Mouse (Mus musculus) CH12.LX (cell line): ENCODE measurements around the gene Krt81. TPM values are rescaled to one million over a fixed set of nuclear protein-coding genes. Genes with fewer than 3 reads are reported as not detected.

Experiments used
- DNase-seq: peaks from one replicate; pipeline ENCODE4 v3.0.0-alpha.2; 2013; ENCODE audit errors: extremely low read depth
- H3K27ac ChIP-seq: 2 replicates; pipeline ENCODE4 v1.5.1; 2012; ENCODE audit warnings: low read depth, mild to moderate bottlenecking, control low read depth, moderate library complexity; ENCODE audit not compliant: insufficient read depth
- H3K27me3 ChIP-seq: replicated peaks from 2 replicates; pipeline ENCODE3; 2012; ENCODE audit warnings: inconsistent platforms
- H3K36me3 ChIP-seq, 2 experiments: replicated peaks in 1 of 2; 2 replicates each; pipeline versions ENCODE3 to v1.6.1; 2012; ENCODE audit warnings: inconsistent platforms in 1 of 2, low read length in 1 of 2, mild to moderate bottlenecking in 1 of 2, mixed read lengths in 1 of 2, moderate library complexity in 1 of 2; ENCODE audit not compliant: control insufficient read depth in 1 of 2, insufficient read depth in 1 of 2
- H3K4me1 ChIP-seq, 2 experiments: 2 replicates each; pipeline ENCODE4 v1.6.1; 2012; ENCODE audit warnings: inconsistent platforms in 1 of 2, moderate library complexity in 1 of 2; ENCODE audit not compliant: insufficient read depth in 2 of 2, control insufficient read depth in 1 of 2
- H3K4me2 ChIP-seq: 2 replicates; pipeline ENCODE4 v1.6.1; 2012; ENCODE audit warnings: low read depth, mild to moderate bottlenecking, control low read depth; ENCODE audit not compliant: poor library complexity, insufficient read depth, severe bottlenecking
- H3K4me3 ChIP-seq, 3 experiments: fragments of 150-350 bp in 1 of 3; sonication (generic) in 1 of 3; replicated peaks in 1 of 3; 2 replicates each; pipeline versions ENCODE3 to v1.5.1; 2011 to 2012; ENCODE audit warnings: low read depth in 2 of 3, low read length in 2 of 3, mild to moderate bottlenecking in 2 of 3, moderate library complexity in 2 of 3, control low read depth in 1 of 3, improper control_type of control experiment in 1 of 3, inconsistent platforms in 1 of 3, mixed read lengths in 1 of 3; ENCODE audit not compliant: poor library complexity in 1 of 3
- H3K79me2 ChIP-seq: replicated peaks from 2 replicates; pipeline ENCODE4 v1.6.1; 2012; ENCODE audit warnings: mild to moderate bottlenecking, moderate library complexity; ENCODE audit not compliant: control insufficient read depth, poor library complexity, insufficient read depth, severe bottlenecking; ENCODE audit errors: extremely low read depth
- H3K9ac ChIP-seq: 2 replicates; pipeline ENCODE4 v1.6.1; 2012; ENCODE audit warnings: low read depth, mild to moderate bottlenecking, control low read depth, moderate library complexity; ENCODE audit not compliant: insufficient read depth
- H3K9me3 ChIP-seq: replicated peaks from 2 replicates; pipeline ENCODE3; 2012; ENCODE audit warnings: low read length, inconsistent platforms, mixed read lengths
- BHLHE40 ChIP-seq: IDR thresholded peaks from 2 replicates; pipeline ENCODE4 v1.6.1; 2011; ENCODE audit warnings: mild to moderate bottlenecking, low read depth, low read length, improper control_type of control experiment
- CHD1 ChIP-seq: IDR thresholded peaks from 2 replicates; pipeline ENCODE4 v1.6.1; 2012; ENCODE audit warnings: low read depth, low read length, improper control_type of control experiment, inconsistent platforms
- CHD2 ChIP-seq: IDR thresholded peaks from 2 replicates; pipeline ENCODE4 v1.6.1; 2011; ENCODE audit warnings: low read length, improper control_type of control experiment
- CTCF ChIP-seq, 2 experiments: IDR thresholded peaks in 1 of 2; conservative IDR thresholded peaks in 1 of 2; 2 replicates each; pipeline ENCODE4 v1.5.1; 2011 to 2012; ENCODE audit warnings: low read depth in 2 of 2, low read length in 2 of 2, improper control_type of control experiment in 1 of 2, inconsistent platforms in 1 of 2, mild to moderate bottlenecking in 1 of 2, moderate library complexity in 1 of 2
- GABPA ChIP-seq: IDR thresholded peaks from 2 replicates; pipeline ENCODE4 v1.6.1; 2012; ENCODE audit warnings: low read depth, low read length, improper control_type of control experiment, inconsistent platforms; ENCODE audit not compliant: insufficient replicate concordance
- HCFC1 ChIP-seq: IDR thresholded peaks from 2 replicates; pipeline ENCODE4 v1.6.1; 2012; ENCODE audit warnings: low read depth, mild to moderate bottlenecking, inconsistent platforms, low read length, improper control_type of control experiment
- IRF4 ChIP-seq: IDR thresholded peaks from 2 replicates; pipeline ENCODE4 v1.6.1; 2014; ENCODE audit warnings: low read depth, mild to moderate bottlenecking, inconsistent platforms, low read length, improper control_type of control experiment
- KAT2A ChIP-seq: IDR thresholded peaks from 2 replicates; pipeline ENCODE4 v1.6.1; 2012; ENCODE audit warnings: low read length, improper control_type of control experiment, inconsistent platforms; ENCODE audit not compliant: insufficient replicate concordance
- MAZ ChIP-seq: IDR thresholded peaks from 2 replicates; pipeline ENCODE4 v1.6.1; 2012; ENCODE audit warnings: low read depth, mild to moderate bottlenecking, inconsistent platforms, low read length, improper control_type of control experiment, moderate library complexity
- MEF2A ChIP-seq: IDR thresholded peaks from 2 replicates; pipeline ENCODE4 v1.6.1; 2014; ENCODE audit warnings: low read depth, mild to moderate bottlenecking, inconsistent platforms, low read length, improper control_type of control experiment, borderline replicate concordance
- MXI1 ChIP-seq: IDR thresholded peaks from 2 replicates; pipeline ENCODE4 v1.6.1; 2011; ENCODE audit warnings: mild to moderate bottlenecking, low read depth, low read length, improper control_type of control experiment
- NELFE ChIP-seq: IDR thresholded peaks from 2 replicates; pipeline ENCODE4 v1.6.1; 2011; ENCODE audit warnings: low read depth, low read length, improper control_type of control experiment
- NRF1 ChIP-seq: IDR thresholded peaks from 2 replicates; pipeline ENCODE4 v1.6.1; 2014; ENCODE audit warnings: low read depth, mild to moderate bottlenecking, inconsistent platforms, low read length, improper control_type of control experiment, moderate library complexity
- POLR2A ChIP-seq: IDR thresholded peaks from 2 replicates; pipeline ENCODE4 v1.6.1; 2011; ENCODE audit warnings: low read depth, mild to moderate bottlenecking, improper control_type of control experiment, low read length
- RAD21 ChIP-seq: IDR thresholded peaks from 2 replicates; pipeline ENCODE4 v1.6.1; 2011; ENCODE audit warnings: low read depth, mild to moderate bottlenecking, low read length, improper control_type of control experiment, moderate library complexity
- SMC3 ChIP-seq: IDR thresholded peaks from 2 replicates; pipeline ENCODE4 v1.6.1; 2011; ENCODE audit warnings: low read depth, low read length, improper control_type of control experiment
- TBP ChIP-seq: conservative IDR thresholded peaks from 2 replicates; pipeline ENCODE4 v1.6.1; 2011; ENCODE audit warnings: low read depth, low read length, improper control_type of control experiment
- TCF12 ChIP-seq: IDR thresholded peaks from 2 replicates; pipeline ENCODE4 v1.6.1; 2014; ENCODE audit warnings: low read depth, mild to moderate bottlenecking, inconsistent platforms, low read length, improper control_type of control experiment
- USF1 ChIP-seq: IDR thresholded peaks from 2 replicates; pipeline ENCODE4 v1.6.1; 2014; ENCODE audit warnings: low read depth, mild to moderate bottlenecking, inconsistent platforms, low read length, improper control_type of control experiment
- USF2 ChIP-seq: conservative IDR thresholded peaks from 2 replicates; pipeline ENCODE4 v1.6.1; 2011; ENCODE audit warnings: low read depth, low read length, improper control_type of control experiment
- ZMIZ1 ChIP-seq: IDR thresholded peaks from 2 replicates; pipeline ENCODE4 v1.6.1; 2012; ENCODE audit warnings: low read depth, mild to moderate bottlenecking, inconsistent platforms, low read length, improper control_type of control experiment
- ZNF384 ChIP-seq: IDR thresholded peaks from 2 replicates; pipeline ENCODE4 v1.6.1; 2012; ENCODE audit warnings: low read depth, low read length, improper control_type of control experiment, inconsistent platforms
- dilution Hi-C: fragments of 300-500 bp; cut with MboI; formaldehyde crosslinking; loops from 2 replicates; pipeline ENCODE4 v1.14.3; 2020; ENCODE audit warnings: low sequenced_read_pairs; ENCODE audit not compliant: extremely low pct_unique_long_range_greater_than_20kb, extremely low pct_ligation_motif_present
- in situ Hi-C: fragments of 300-500 bp; cut with MboI; formaldehyde crosslinking; loops from 3 replicates; pipeline ENCODE4 v1.14.3; 2019; ENCODE audit warnings: low sequenced_read_pairs, low pct_ligation_motif_present, low pct_unique_long_range_greater_than_20kb, mixed read lengths
- polyA plus RNA-seq: library from polyadenylated mRNA; unstranded; fragments of >175 nt; gene quantifications from 2 replicates; pipeline ENCODE4 v1.2.1, GENCODE M21; 2012; ENCODE audit warnings: low read depth; ENCODE audit not compliant: insufficient read length
- total RNA-seq, 2 experiments: library from RNA; depleted of rRNA; stranded (reverse); fragments of 300-350 nt in 1 of 2; fragments of >200 nt in 1 of 2; gene quantifications; 2 replicates each; pipeline ENCODE4 v1.2.3; 2012 to 2014

The Krt81 gene
- total and polyA plus RNA-seq, 3 experiments = not detected

- Histone ChIP-seq H3K27me3 (peaks cover 87% of the 10 kb centered on the region), H3K4me2 (no peak overlapping the region; the same call in 1 of the 2 replicates)
- DNase-seq = no peak
Observed at GRCm38 (mm10) chr15:101479007-101479665, 15.6 kb upstream of the Krt81 start.

GRCm38 (mm10) chr15:101472952-101473528, 9.5 kb upstream of the Krt81 start, which contains the start of gene Krt86:
Gene Krt86, plus strand, starts transcription at chr15:101473478.
- TF ChIP-seq ZMIZ1 (no peak), BHLHE40 (no peak), HCFC1 (no peak), CHD1 (no peak), TBP (no peak), TCF12 (no peak), CTCF (conservative IDR thresholded peaks at IDR 0.05 in 1 of 2, IDR thresholded peaks at IDR 0.05 in 1 of 2; ENCODE audit: low read depth in 2 of 2, low read length in 2 of 2) (no peak), CHD2 (no peak), POLR2A (no peak), IRF4 (no peak), USF2 (no peak), ZNF384 (peak; percentile 57), MXI1 (0 out of 2 replicates have a peak, but pooled peaks have one; percentile 26), KAT2A (no peak), MEF2A (no peak), GABPA (no peak)

More at GRCm38 (mm10) chr15:101479007-101479665, 15.6 kb upstream of the Krt81 start:
- no peak for TF ChIP-seq USF1
- no peak for TF ChIP-seq MAZ
- no peak for TF ChIP-seq NELFE
- TF ChIP-seq MXI1 = no peak
- peak; percentile 37 for TF ChIP-seq SMC3
- no peak for TF ChIP-seq NRF1
- peak; percentile 12 for TF ChIP-seq RAD21
- peak in 1 of 2 experiments; percentile 64; a peak in 2 of 4 replicates for TF ChIP-seq CTCF (conservative IDR thresholded peaks at IDR 0.05 in 1 of 2, IDR thresholded peaks at IDR 0.05 in 1 of 2; ENCODE audit: low read depth in 2 of 2, low read length in 2 of 2)
- Histone ChIP-seq H3K4me3 (no peak overlapping the region), H3K4me1 (no peaks in the 10 kb centered on the region), H3K27ac (no peak overlapping the region), H3K9me3 (no peaks in the 10 kb centered on the region), H3K36me3 (no peaks in the 10 kb centered on the region), H3K9ac (no peak overlapping the region), H3K79me2 (no peaks in the 10 kb centered on the region)
- in situ Hi-C loops = no loop called here
- dilution Hi-C loops = no loop called here

More at GRCm38 (mm10) chr15:101472952-101473528, 9.5 kb upstream of the Krt81 start, which contains the start of gene Krt86:
- no peaks in the 10 kb centered on the region for H3K9me3 ChIP-seq
- no peak within 1 kb of the TSS for H3K27ac ChIP-seq
- H3K36me3 ChIP-seq = no peaks in the 10 kb centered on the region
- H3K4me2 ChIP-seq = no peak within 1 kb of the TSS
- H3K27me3 ChIP-seq = peaks cover 76% of the 10 kb centered on the region
- H3K9ac ChIP-seq = no peak within 1 kb of the TSS
- H3K79me2 ChIP-seq = no peaks in the 10 kb centered on the region
- DNase-seq = peak; percentile 39
- H3K4me3 ChIP-seq = no peak within 1 kb of the TSS
- dilution Hi-C loops (no loop called here), in situ Hi-C loops (no loop called here)
- no peaks in the 10 kb centered on the region for H3K4me1 ChIP-seq
